Mouse (Mus musculus) gastrocnemius, postnatal 14 days (tissue): ENCODE measurements around the gene Gprc5d. TPM values are rescaled to one million over a fixed set of nuclear protein-coding genes. Genes with fewer than 3 reads are reported as not detected.

ENCODE experiments used
- DNase-seq: peaks from one replicate; pipeline ENCODE4 v3.0.0; 2021; ENCODE audit warnings: mixed read lengths
- intact Hi-C: fragments of 180-260 bp; cut with DNase I; formaldehyde crosslinking; loops from one replicate; pipeline ENCODE4 v1.15.1; 2025; ENCODE audit warnings: low total_unique reads
- total RNA-seq, 2 experiments: library from RNA; stranded (reverse); gene quantifications; 2 replicates each; pipeline ENCODE4 v1.2.3; 2021

The Gprc5d gene
- total RNA-seq, 2 experiments from 2014 or later: not detected

GRCm38 (mm10) chr6:135138746-135139145, 20.7 kb upstream of the Gprc5d start:
- intact Hi-C loops: no loop called here
- DNase-seq: peak; percentile 45

GRCm38 (mm10) chr6:135138207-135138606, 20.1 kb upstream of the Gprc5d start:
- intact Hi-C loops: no loop called here
- no peak for DNase-seq

- DNase-seq: peak; percentile 79
- intact Hi-C loops: no loop called here
These were observed 19.7 kb upstream of the Gprc5d start for GRCm38 (mm10) chr6:135137736-135138135.

GRCm38 (mm10) chr6:135136439-135137161, 18.5 kb upstream of the Gprc5d start:
- intact Hi-C loops: no loop called here
- peak; percentile 35 for DNase-seq

GRCm38 (mm10) chr6:135135735-135136134, 17.7 kb upstream of the Gprc5d start:
- DNase-seq: no peak
- intact Hi-C loops: no loop called here

- no peak for DNase-seq
- intact Hi-C loops: no loop called here
These were observed 15.4 kb upstream of the Gprc5d start for GRCm38 (mm10) chr6:135133486-135133885.

- DNase-seq: no peak
- intact Hi-C loops: no loop called here
These were observed 15.0 kb upstream of the Gprc5d start for GRCm38 (mm10) chr6:135133086-135133485.

GRCm38 (mm10) chr6:135124755-135125380, 6.8 kb upstream of the Gprc5d start:
- DNase-seq: no peak
- intact Hi-C loops: no loop called here

- intact Hi-C loops: no loop called here
- DNase-seq: no peak
These were observed 1.6 kb downstream of the Gprc5d start for GRCm38 (mm10) chr6:135116479-135116878.

GRCm38 (mm10) chr6:135113114-135113436, 5.0 kb downstream of the Gprc5d start:
- no peak for DNase-seq
- intact Hi-C loops: no loop called here

GRCm38 (mm10) chr6:135112411-135113113, 5.5 kb downstream of the Gprc5d start:
- no peak for DNase-seq

GRCm38 (mm10) chr6:135107014-135107413, 11.1 kb downstream of the Gprc5d start:
- no peak for DNase-seq
- intact Hi-C loops: no loop called here

More at GRCm38 (mm10) chr6:135112411-135113113, 5.5 kb downstream of the Gprc5d start:
- intact Hi-C loops: no loop called here

- intact Hi-C loops: no loop called here
- DNase-seq: no peak
These were observed 15.3 kb downstream of the Gprc5d start for GRCm38 (mm10) chr6:135102736-135103303.

GRCm38 (mm10) chr6:135100787-135101472, 17.2 kb downstream of the Gprc5d start:
- DNase-seq: no peak
- intact Hi-C loops: no loop called here

GRCm38 (mm10) chr6:135092798-135093470, 25.1 kb downstream of the Gprc5d start:
- DNase-seq: no peak
- intact Hi-C loops: loop anchor here (10.0 kb wide), 1 partner anchor 142 kb away; no protein-coding TSS in a partner anchor

- intact Hi-C loops: loop anchor here (10.0 kb wide), 1 partner anchor 144 kb away; no protein-coding TSS in a partner anchor
- no peak for DNase-seq
These were observed 27.4 kb downstream of the Gprc5d start for GRCm38 (mm10) chr6:135090661-135091060.

- DNase-seq: peak; percentile 37
- intact Hi-C loops: loop anchor here (10.0 kb wide), 2 partner anchors 145 to 295 kb away; no protein-coding TSS in a partner anchor
These were observed 28.3 kb downstream of the Gprc5d start for GRCm38 (mm10) chr6:135089786-135090185.

- peak; percentile 75 for DNase-seq
- intact Hi-C loops: loop anchor here (2.0 to 10.0 kb wide), 2 partner anchors 57 to 297 kb away; no protein-coding TSS in a partner anchor
These were observed 30.2 kb downstream of the Gprc5d start for GRCm38 (mm10) chr6:135087721-135088451.
